Mouse (Mus musculus) heart, postnatal 0 days (tissue): ENCODE measurements around the gene Luc7l3.

Experiments used
- CTCF ChIP-seq: IDR thresholded peaks from 2 replicates; pipeline ENCODE4 v1.5.1; 2016; ENCODE audit warnings: antibody characterized with exemption, control low read depth, low read depth
- EP300 ChIP-seq: IDR thresholded peaks from 2 replicates; pipeline ENCODE4 v1.6.1; 2016; ENCODE audit warnings: antibody characterized with exemption, low read depth

DNA sequence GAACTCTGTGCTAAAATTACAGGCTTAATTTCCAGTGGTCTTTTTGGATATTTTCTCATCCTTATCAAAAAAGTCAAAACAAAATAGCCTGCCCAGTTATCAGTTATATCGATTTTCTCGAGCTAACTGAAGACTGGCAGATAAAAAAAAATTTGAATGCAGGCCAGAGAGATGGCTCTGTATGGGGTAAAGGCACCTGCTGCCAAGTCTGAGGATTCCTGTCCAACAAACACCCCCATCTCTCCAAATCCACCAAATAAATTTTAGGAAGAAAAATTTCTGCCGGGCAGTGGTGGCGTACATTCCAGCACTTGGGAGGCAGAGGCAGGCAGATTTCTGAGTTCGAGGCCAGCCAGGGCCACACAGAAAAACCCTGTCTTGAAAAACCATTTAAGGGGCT is 3.7 kb downstream of the Luc7l3 start:
- TF ChIP-seq CTCF, result no peak
- TF ChIP-seq EP300, result no peak
